Comparison of ENCODE assay signal across 16 mouse cellular contexts in genomic region chr3:132655955-132656354, GRCm38 (mm10). TPM values are rescaled to one million over a fixed set of nuclear protein-coding genes. Genes with fewer than 3 reads are reported as not detected.
"Had no signal": no experiment of that assay in that cellular context is flagged by ENCODE, and none has a peak within 500 bp of the region (broad histone marks: within the 10 kb centered on the region; RNA-seq: fewer than 3 reads in every experiment).

No protein-coding gene starts in this region.

- ATAC-seq: intestine, embryonic 15.5 days; liver, postnatal 0 days had no signal

- H3K4me3 ChIP-seq: intestine, embryonic 15.5 days; layer of hippocampus, adult 2 months; limb, embryonic 12.5 days; liver, embryonic 13.5 days; lung, embryonic 15.5 days; megakaryocyte, embryonic 14.5 days had no signal

- H3K27me3 ChIP-seq: intestine, embryonic 15.5 days; limb, embryonic 12.5 days; liver, embryonic 13.5 days; lung, embryonic 15.5 days; megakaryocyte, embryonic 14.5 days had no signal

- H3K9me3 ChIP-seq: intestine, embryonic 15.5 days; limb, embryonic 12.5 days; liver, embryonic 13.5 days; lung, embryonic 15.5 days; megakaryocyte, embryonic 14.5 days had no signal

- DNase-seq: liver; liver, embryonic 13.5 days; liver, postnatal 0 days; lung, postnatal 14 days; right cerebral cortex, postnatal 4 days; spleen, adult 18-20 months; thymus, postnatal 4 days had no signal

- H3K9ac ChIP-seq: intestine, embryonic 15.5 days; limb, embryonic 12.5 days; liver, embryonic 13.5 days; liver, postnatal 0 days; lung, embryonic 15.5 days had no signal

- H3K27ac ChIP-seq: intestine, embryonic 15.5 days; layer of hippocampus, adult 2 months; limb, embryonic 12.5 days; liver, embryonic 13.5 days; lung, embryonic 15.5 days; macrophage had no signal

- H3K4me1 ChIP-seq: intestine, embryonic 15.5 days; limb, embryonic 12.5 days; liver, embryonic 13.5 days; lung, embryonic 15.5 days; megakaryocyte, embryonic 14.5 days had no signal

- H3K4me2 ChIP-seq: intestine, embryonic 15.5 days; limb, embryonic 12.5 days; liver, embryonic 13.5 days; lung, embryonic 15.5 days; midbrain, embryonic 11.5 days had no signal

RNA-seq across cellular contexts. Expression of gene Gimd1, which starts 26.3 kb away (rescaled TPM):
- polyA plus RNA-seq: limb, embryonic 12.5 days; lung, embryonic 15.5 days; macrophage; midbrain, embryonic 11.5 days; midbrain, postnatal 0 days; stomach, embryonic 14.5 days had no signal
